Mouse (Mus musculus) retina, postnatal 1 day (tissue): ENCODE measurements at regions not wholly inside any gene's neighbourhood (a gene's known extent, or its start where the extent isn't known, plus 50 kb on each side); places are given as distances from the start of the nearest gene placed in this dataset.

ENCODE experiments used
- DNase-seq: peaks from one replicate; pipeline ENCODE4 v3.0.0-alpha.2; 2012

DNA sequence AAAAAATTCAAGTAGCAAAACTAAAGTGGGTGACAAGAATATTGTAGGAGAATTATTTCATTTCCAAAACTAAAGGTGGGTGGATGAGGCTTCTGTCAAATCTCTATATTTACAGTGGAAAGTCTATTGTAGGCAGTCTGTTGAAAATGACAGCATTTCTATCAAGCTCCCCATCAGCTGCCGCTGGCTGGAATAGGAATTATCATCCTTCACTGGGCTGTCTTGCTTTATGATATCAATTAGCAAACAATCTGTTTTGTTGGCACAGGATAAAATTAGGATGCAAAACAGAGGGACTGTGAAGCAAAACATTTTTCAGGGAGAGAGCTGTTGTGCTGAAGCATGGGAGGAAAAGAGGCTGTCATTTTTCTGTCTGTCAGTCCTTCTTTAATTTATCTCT lies 1249.0 kb downstream of the Hace1 start:
- DNase-seq = peak; percentile 87

DNA sequence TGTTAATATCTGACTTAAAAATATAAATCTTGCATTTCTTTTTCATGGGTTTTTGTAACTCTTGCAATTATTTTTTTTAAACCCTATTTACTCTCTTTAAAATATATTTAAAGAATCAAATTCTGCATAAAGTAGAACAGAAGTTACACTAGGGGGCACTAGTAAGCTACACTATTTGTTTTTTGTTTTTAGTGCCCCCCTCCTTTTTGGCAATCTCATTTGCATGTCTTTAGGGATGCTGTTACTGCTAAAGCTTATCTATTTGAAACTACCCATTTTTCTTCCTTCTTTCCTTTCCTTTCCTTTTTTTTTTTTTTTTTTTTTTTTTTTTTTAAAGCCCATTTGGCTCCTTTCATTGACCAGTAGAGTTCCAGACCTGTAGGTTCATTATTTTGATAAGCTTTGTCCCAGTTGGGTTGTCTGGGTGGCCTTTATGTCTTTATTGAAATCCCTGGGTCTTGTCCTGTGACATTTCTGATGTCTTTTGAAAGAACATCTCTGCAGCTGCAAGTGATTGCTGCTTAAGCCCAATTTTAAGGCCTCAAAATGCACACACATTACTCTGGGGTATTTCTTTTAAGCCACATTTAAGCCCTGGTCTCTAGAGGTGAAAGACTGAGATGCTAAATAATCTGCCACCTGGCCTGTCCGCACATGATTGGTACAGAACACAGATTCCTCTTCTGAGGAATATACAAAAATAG lies 1249.6 kb downstream of the Hace1 start:
- DNase-seq = peak; percentile 82

DNA sequence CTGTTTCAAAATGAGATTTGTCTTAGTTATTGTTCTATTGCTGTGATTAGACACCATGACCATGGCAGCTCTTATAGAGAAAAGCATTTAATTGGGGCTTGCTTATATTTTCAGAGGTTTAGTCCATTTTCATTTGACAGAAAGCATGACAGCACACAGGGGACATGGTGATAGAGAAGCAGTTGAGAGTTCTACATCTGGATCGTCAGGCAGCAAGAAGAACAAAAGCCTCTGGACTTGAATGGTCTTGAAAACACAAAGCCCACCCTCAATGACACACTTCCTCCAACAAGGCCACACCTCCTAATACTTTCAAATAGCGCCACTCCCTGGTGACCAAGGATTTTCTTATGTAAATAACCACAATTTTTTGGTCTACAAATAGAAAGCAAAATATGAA lies 1250.5 kb downstream of the Hace1 start:
- DNase-seq = peak; percentile 44

DNA sequence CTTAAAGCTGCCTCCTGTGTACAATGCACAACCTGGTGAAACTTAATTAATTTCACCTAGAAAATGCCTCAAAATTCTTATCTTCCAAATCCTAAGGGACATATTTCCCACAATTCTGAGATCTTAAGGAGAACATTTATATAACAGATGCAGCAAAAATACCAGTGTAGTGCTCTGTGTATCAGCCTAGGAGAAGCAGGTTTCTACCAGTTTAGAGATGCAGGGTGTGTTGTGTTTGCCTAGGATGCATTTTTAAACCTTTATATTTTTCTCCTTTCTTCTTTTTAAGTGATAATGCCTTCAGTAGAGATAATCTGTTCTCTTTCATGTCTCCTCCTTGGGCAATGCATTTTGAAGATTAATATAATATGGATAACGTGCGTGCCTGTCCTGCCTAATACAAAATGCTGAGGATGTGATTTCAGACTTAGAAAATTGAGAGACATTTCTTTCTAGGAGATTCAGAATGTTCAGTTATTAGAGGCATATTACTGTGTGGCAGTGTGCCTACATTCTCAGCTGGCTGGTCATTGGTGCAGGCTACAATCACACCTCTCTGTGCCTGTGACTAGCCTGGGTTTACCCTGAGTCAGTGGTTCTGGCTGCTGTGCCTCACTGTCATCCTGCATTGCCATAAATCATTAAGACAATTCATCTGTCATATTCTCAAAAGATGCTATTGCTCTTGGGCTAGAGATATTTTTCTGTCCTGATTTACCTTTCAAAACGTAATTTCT lies 1268.1 kb downstream of the Hace1 start:
- no peak for DNase-seq
